Mouse (Mus musculus) heart, embryonic 12.5 days (tissue): ENCODE measurements around the gene Aar2. TPM values are rescaled to one million over a fixed set of nuclear protein-coding genes. Genes with fewer than 3 reads are reported as not detected.

ENCODE experiments used
- polyA plus RNA-seq: library from polyadenylated mRNA; unstranded; fragments of >200 nt; fragmentation: Nextera tagmentation; extraction: Ambion mirVana; gene quantifications from 2 replicates; pipeline ENCODE4 v1.2.1, GENCODE M21; 2016

Aar2 gene
- polyA plus RNA-seq, 1 experiment from 2014 or later = 22.8 TPM

Other genes starting within 250 kb of the Aar2 start
- 2.9 and 3.3 TPM in 2 replicates for gene Cnbd2, start 235.3 kb upstream of the Aar2 start, polyA plus RNA-seq
- gene Scand1, start 234.9 kb upstream of the Aar2 start, polyA plus RNA-seq = 77.2 and 79.9 TPM in 2 replicates
- gene Epb41l1, start 126.7 kb upstream of the Aar2 start, polyA plus RNA-seq = 1.2 and 1.4 TPM in 2 replicates
- 72.1 and 73.4 TPM in 2 replicates for gene Dlgap4, start 66.1 kb downstream of the Aar2 start, polyA plus RNA-seq
- gene Myl9, start 227.8 kb downstream of the Aar2 start, polyA plus RNA-seq = 1,723 and 1,724 TPM in 2 replicates